Mouse (Mus musculus): ENCODE results near the gene Tbc1d17. TPM values are rescaled to one million over a fixed set of nuclear protein-coding genes. Genes with fewer than 3 reads are reported as not detected.
A peak's percentile ranks its signal among the peaks of the same experiment; 100 is the strongest.

Tbc1d17 gene
- polyA plus RNA-seq, 1 experiment from 2014 or later: 28.2 TPM

DNA sequence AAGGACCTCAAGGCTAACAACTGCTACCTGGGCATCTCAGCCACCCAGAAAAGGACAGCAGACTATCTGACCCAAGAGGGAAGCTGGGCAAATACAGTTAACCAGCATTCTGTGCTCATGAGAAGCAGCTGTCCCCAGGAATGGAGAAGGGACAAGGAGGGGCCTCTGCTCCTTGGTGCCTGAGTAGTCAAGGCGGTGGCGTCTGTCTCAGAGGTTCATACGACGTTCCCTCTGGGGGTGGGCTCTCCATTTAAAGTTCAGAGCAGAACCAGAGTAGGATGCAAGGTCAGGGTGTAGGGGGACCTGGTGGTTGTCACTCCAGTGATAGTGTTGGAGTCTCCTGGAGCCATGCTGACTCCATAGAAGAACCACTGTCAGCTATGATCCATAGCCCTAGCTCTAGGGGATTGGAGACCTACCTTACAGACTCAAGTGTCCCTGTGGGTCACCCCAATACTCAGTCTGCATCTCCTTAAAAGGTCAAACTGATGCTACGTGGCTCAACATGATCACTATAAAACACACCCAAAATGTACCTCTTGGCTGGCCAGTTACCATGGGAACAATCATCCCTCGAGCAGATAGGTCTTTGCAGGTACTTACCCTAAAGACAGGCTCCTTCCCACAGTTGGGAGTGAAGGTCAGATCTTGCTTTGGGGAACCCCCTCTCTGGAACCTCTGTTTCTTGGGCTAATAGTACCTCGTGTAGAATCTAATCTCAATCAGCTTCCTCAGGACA lies 37.9 kb downstream of the Tbc1d17 start:
- ATAC-seq: no peak
- Histone ChIP-seq H3K4me3 (ENCODE audit: low read depth, low read length) (no peak overlapping the region), H3K27ac (ENCODE audit: low read depth) (no peak overlapping the region), H3K27me3 (ENCODE audit: insufficient read depth, low read length) (no peaks in the 10 kb centered on the region), H3K4me1 (ENCODE audit: insufficient read depth) (peaks cover 6% of the 10 kb centered on the region; the same call in 1 of the 2 replicates), H3K36me3 (replicated peaks; ENCODE audit: insufficient read depth, low read length) (peaks cover 21% of the 10 kb centered on the region), H3K9me3 (ENCODE audit: low read length) (no peaks in the 10 kb centered on the region), H3K9ac (replicated peaks) (no peak overlapping the region), H3K4me2 (ENCODE audit: low read depth, low read length) (no peak overlapping the region)
- peak; percentile 14 for DNase-seq
- TF ChIP-seq EP300 (IDR thresholded peaks at IDR 0.05; ENCODE audit: low read depth) (no peak), CTCF (IDR thresholded peaks at IDR 0.05; ENCODE audit: low read depth) (no peak)
- 76% methylated on average over 7 of the region's 7 CpGs for WGBS (ENCODE audit: insufficient replicate concordance)

DNA sequence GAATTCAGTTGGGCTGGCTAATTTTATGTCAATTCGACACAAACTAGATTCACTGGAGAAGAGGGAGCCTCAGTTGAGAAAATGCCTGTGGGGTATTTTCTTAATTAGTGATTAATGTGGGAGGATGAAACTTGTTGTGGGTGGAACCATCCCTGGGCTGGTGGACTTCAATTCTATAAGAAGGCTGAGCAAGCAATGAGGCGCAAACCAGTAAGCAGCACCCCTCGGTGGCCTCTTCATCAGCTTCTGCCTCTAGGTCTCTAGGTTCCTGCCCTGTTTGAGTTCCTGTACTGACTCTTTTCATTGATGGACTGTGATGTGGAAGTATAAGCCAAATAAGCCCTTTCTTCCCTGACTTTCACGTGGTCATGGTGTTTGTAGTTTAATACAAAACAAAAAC lies 38.5 kb downstream of the Tbc1d17 start:
- no peak overlapping the region for H3K9ac ChIP-seq (replicated peaks)
- 66% methylated on average over 4 of the region's 4 CpGs for WGBS (ENCODE audit: insufficient replicate concordance)
- no peak for ATAC-seq

DNA sequence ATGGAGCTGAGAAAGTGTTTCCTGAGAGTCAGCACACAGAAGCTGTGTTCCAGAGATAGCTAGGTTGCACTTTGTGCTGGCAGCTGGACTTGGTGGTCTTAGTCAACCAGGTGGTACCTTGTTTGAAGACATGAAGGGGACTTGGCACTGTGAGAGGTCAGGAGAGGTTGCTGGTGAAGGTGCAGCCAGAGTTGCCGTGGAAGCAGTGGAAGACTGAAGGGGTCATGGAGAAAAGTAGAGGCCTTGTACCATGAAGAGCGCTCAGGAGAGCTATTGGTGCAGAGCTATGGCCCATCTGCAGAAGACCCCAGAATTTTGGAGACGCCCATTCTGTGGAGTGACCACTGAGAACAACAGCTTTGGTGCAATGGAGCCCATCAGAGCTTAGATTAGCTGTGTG lies 39.4 kb downstream of the Tbc1d17 start:
- Histone ChIP-seq H3K27me3 (ENCODE audit: insufficient read depth, low read length) (no peaks in the 10 kb centered on the region), H3K4me3 (ENCODE audit: low read depth, low read length) (no peak overlapping the region), H3K9ac (replicated peaks) (no peak overlapping the region), H3K27ac (ENCODE audit: low read depth) (no peak overlapping the region), H3K4me2 (ENCODE audit: low read depth, low read length) (no peak overlapping the region), H3K36me3 (replicated peaks; ENCODE audit: insufficient read depth, low read length) (peaks cover 17% of the 10 kb centered on the region), H3K4me1 (ENCODE audit: insufficient read depth) (no peaks in the 10 kb centered on the region), H3K9me3 (ENCODE audit: low read length) (no peaks in the 10 kb centered on the region)
- 74% methylated on average over 3 of the region's 3 CpGs for WGBS (ENCODE audit: insufficient replicate concordance)
- ATAC-seq: peak; percentile 1; the same call in 1 of the 2 replicates
- TF ChIP-seq CTCF (IDR thresholded peaks at IDR 0.05; ENCODE audit: low read depth) (no peak), EP300 (IDR thresholded peaks at IDR 0.05; ENCODE audit: low read depth) (no peak)
- peak; percentile 17 for DNase-seq

More for the DNA sequence above, 38.5 kb downstream of the Tbc1d17 start:
- Histone ChIP-seq H3K4me1 (ENCODE audit: insufficient read depth) (peaks cover 6% of the 10 kb centered on the region; the same call in 1 of the 2 replicates), H3K9me3 (ENCODE audit: low read length) (no peaks in the 10 kb centered on the region), H3K4me2 (ENCODE audit: low read depth, low read length) (no peak overlapping the region), H3K27ac (ENCODE audit: low read depth) (no peak overlapping the region), H3K36me3 (replicated peaks; ENCODE audit: insufficient read depth, low read length) (peaks cover 21% of the 10 kb centered on the region), H3K4me3 (ENCODE audit: low read depth, low read length) (no peak overlapping the region), H3K27me3 (ENCODE audit: insufficient read depth, low read length) (no peaks in the 10 kb centered on the region)
- peak; percentile 11 for DNase-seq
- TF ChIP-seq CTCF (IDR thresholded peaks at IDR 0.05; ENCODE audit: low read depth) (no peak), EP300 (IDR thresholded peaks at IDR 0.05; ENCODE audit: low read depth) (no peak)

DNA sequence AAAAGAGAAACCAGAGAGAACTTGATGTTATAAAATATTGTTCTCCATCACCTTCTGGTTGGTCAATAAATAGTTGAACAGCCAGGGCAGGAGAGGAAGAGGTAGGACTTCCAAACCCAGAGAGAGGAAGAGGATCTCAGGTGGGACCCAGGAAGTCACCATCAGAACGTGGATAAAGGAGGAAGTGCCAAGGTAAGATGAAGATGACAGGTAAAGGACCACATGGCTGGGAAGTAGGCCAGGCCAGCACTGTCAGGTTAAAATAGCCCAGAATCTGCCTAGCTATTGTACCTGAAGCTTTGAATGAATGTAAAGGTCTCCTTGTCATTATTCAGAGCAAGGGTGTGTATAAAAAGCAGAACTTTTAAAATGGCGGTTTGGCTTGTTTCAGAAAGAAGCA lies 40.0 kb downstream of the Tbc1d17 start:
- Histone ChIP-seq H3K27ac (ENCODE audit: low read depth) (no peak overlapping the region), H3K4me1 (ENCODE audit: insufficient read depth) (no peaks in the 10 kb centered on the region), H3K9ac (replicated peaks) (no peak overlapping the region), H3K4me3 (ENCODE audit: low read depth, low read length) (no peak overlapping the region), H3K4me2 (ENCODE audit: low read depth, low read length) (no peak overlapping the region), H3K36me3 (replicated peaks; ENCODE audit: insufficient read depth, low read length) (peaks cover 17% of the 10 kb centered on the region), H3K9me3 (ENCODE audit: low read length) (no peaks in the 10 kb centered on the region), H3K27me3 (ENCODE audit: insufficient read depth, low read length) (no peaks in the 10 kb centered on the region)
- WGBS (ENCODE audit: insufficient replicate concordance): 58% methylated on average over 2 of the region's 2 CpGs
- TF ChIP-seq EP300 (IDR thresholded peaks at IDR 0.05; ENCODE audit: low read depth): no peak
- TF ChIP-seq CTCF (IDR thresholded peaks at IDR 0.05; ENCODE audit: low read depth): no peak
- DNase-seq: peak; percentile 9
- ATAC-seq: no peak

DNA sequence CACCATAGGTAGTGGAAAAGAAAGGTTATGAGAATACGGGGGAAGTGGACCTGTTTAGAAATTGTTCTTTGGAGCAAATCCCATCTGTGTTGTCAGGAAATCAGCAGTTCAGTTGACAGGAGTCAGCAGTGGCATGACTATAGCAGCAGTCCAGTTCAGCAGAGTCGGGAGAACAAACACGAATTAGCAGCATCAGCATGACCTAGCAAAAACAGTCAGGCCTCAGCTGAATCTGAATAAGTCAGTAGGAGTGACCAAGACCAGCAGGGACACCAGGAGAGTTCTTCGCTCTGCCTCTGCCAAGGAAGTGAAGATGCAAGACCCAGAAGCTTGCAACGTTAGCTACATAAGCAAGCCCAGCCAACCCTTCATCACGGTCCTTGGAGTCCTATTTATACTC lies 56.1 kb downstream of the Tbc1d17 start:
- ATAC-seq: no peak
- 72% methylated on average over 6 of the region's 6 CpGs for WGBS (ENCODE audit: insufficient replicate concordance)

DNA sequence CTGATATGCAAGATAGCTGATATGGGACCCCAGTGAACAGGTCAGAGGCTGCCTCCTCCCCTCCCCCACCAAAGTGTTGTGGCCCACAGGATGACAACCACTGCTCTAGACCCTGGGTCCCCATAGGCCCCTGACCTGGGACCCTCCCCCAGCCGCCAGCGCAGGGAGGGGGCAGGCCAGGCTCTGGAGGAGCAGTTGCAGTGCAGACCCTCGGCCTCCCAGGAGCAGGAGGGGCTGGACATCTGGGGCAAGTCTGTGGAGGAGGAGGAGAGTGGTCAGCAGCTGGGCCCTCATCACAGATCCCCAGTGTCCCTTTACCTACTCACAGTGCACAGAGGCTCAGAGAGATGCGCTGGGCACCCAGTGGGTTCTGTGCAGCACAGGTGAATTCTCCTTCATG lies 58.8 kb downstream of the Tbc1d17 start:
- TF ChIP-seq CTCF (IDR thresholded peaks at IDR 0.05; ENCODE audit: low read depth) (no peak), EP300 (IDR thresholded peaks at IDR 0.05; ENCODE audit: low read depth) (no peak)
- Histone ChIP-seq H3K4me3 (ENCODE audit: low read depth, low read length) (no peak overlapping the region), H3K4me2 (ENCODE audit: low read depth, low read length) (no peak overlapping the region), H3K27ac (ENCODE audit: low read depth) (no peak overlapping the region), H3K27me3 (ENCODE audit: insufficient read depth, low read length) (no peaks in the 10 kb centered on the region), H3K36me3 (replicated peaks; ENCODE audit: insufficient read depth, low read length) (no peaks in the 10 kb centered on the region), H3K4me1 (ENCODE audit: insufficient read depth) (no peaks in the 10 kb centered on the region), H3K9me3 (ENCODE audit: low read length) (peaks cover 3% of the 10 kb centered on the region; the same call in 1 of the 2 replicates), H3K9ac (replicated peaks) (no peak overlapping the region)
- DNase-seq: no peak
- WGBS (ENCODE audit: insufficient replicate concordance): 53% methylated on average over 4 of the region's 4 CpGs
- ATAC-seq: no peak

More for the DNA sequence above, 56.1 kb downstream of the Tbc1d17 start:
- Histone ChIP-seq H3K27ac (ENCODE audit: low read depth) (no peak overlapping the region), H3K4me2 (ENCODE audit: low read depth, low read length) (no peak overlapping the region), H3K27me3 (ENCODE audit: insufficient read depth, low read length) (no peaks in the 10 kb centered on the region), H3K9ac (replicated peaks) (no peak overlapping the region), H3K4me1 (ENCODE audit: insufficient read depth) (no peaks in the 10 kb centered on the region), H3K4me3 (ENCODE audit: low read depth, low read length) (no peak overlapping the region), H3K9me3 (ENCODE audit: low read length) (peaks cover 3% of the 10 kb centered on the region; the same call in 1 of the 2 replicates), H3K36me3 (replicated peaks; ENCODE audit: insufficient read depth, low read length) (no peaks in the 10 kb centered on the region)
- no peak for TF ChIP-seq CTCF (IDR thresholded peaks at IDR 0.05; ENCODE audit: low read depth)
- TF ChIP-seq EP300 (IDR thresholded peaks at IDR 0.05; ENCODE audit: low read depth): no peak
- DNase-seq: peak; percentile 5
